Mouse (Mus musculus) intestine, embryonic 14.5 days (tissue): ENCODE measurements around the gene Ptprs. TPM values are rescaled to one million over a fixed set of nuclear protein-coding genes. Genes with fewer than 3 reads are reported as not detected.

Source experiments
- ATAC-seq: fragments of 200-750 bp; cut with Nextera tagmentation; replicated peaks from 2 replicates; pipeline ENCODE4 v1.8.0; 2017; ENCODE audit warnings: low read depth, moderate number of reproducible peaks, moderate TSS enrichment, moderate library complexity; ENCODE audit not compliant: low FRiP score, low TSS enrichment
- DNase-seq: peaks from one replicate; pipeline ENCODE4 v3.0.0-alpha.2; 2018; ENCODE audit warnings: low spot score
- H3K27ac ChIP-seq: fragments of 300-500 bp; sonication (generic); 2 replicates; pipeline ENCODE4 v1.5.1; 2014; ENCODE audit warnings: low read depth, mild to moderate bottlenecking, control low read depth
- H3K27me3 ChIP-seq: fragments of 300-500 bp; sonication (generic); replicated peaks from 2 replicates; pipeline ENCODE4 v1.6.1; 2014; ENCODE audit warnings: low read length, control low read depth; ENCODE audit not compliant: control insufficient read depth, insufficient read depth
- H3K36me3 ChIP-seq: fragments of 300-500 bp; sonication (generic); 2 replicates; pipeline ENCODE4 v1.6.1; 2014; ENCODE audit warnings: low read length, control low read depth; ENCODE audit not compliant: control insufficient read depth, insufficient read depth
- H3K4me1 ChIP-seq: fragments of 300-500 bp; sonication (generic); replicated peaks from 2 replicates; pipeline ENCODE4 v1.6.1; 2014; ENCODE audit warnings: low read length, control low read depth, mixed read lengths; ENCODE audit not compliant: control insufficient read depth, insufficient read depth
- H3K4me2 ChIP-seq: fragments of 300-500 bp; sonication (generic); 2 replicates; pipeline ENCODE4 v1.6.1; 2014; ENCODE audit warnings: low read length
- H3K4me3 ChIP-seq: fragments of 300-500 bp; sonication (generic); 2 replicates; pipeline ENCODE4 v1.5.1; 2014; ENCODE audit warnings: low read depth, low read length, control low read depth, mixed read lengths
- H3K9ac ChIP-seq: fragments of 300-500 bp; sonication (generic); 2 replicates; pipeline ENCODE4 v1.6.1; 2014; ENCODE audit warnings: mild to moderate bottlenecking, low read length
- H3K9me3 ChIP-seq: fragments of 300-500 bp; sonication (generic); 2 replicates; pipeline ENCODE4 v1.6.1; 2016; ENCODE audit warnings: low read length, control low read depth; ENCODE audit not compliant: control insufficient read depth
- WGBS: fragments of 180-500 bp; shearing (Covaris S2); extraction: QIAGEN DNeasy Blood & Tissue Kit; methylation state at CpG from one replicate; pipeline ENCODE4 v1.1.7; 2014; 5-methylcytosine and 5-hydroxymethylcytosine counted together
- polyA plus RNA-seq: library from polyadenylated mRNA; unstranded; fragments of >200 nt; fragmentation: Nextera tagmentation; extraction: Ambion mirVana; gene quantifications from 2 replicates; pipeline ENCODE4 v1.2.1, GENCODE M21; 2014

The Ptprs gene
- polyA plus RNA-seq, 1 experiment from 2014 or later, result 99.6 TPM

- H3K9ac ChIP-seq, result peak overlapping the region; percentile 67
- H3K4me3 ChIP-seq, result peak overlapping the region; percentile 57
- peaks cover 10% of the 10 kb centered on the region for H3K36me3 ChIP-seq
- ATAC-seq (peak; percentile 93), DNase-seq (peak; percentile 99)
- peaks cover 38% of the 10 kb centered on the region for H3K4me1 ChIP-seq
- H3K27ac ChIP-seq, result peak overlapping the region; percentile 86
- H3K9me3 ChIP-seq, result no peaks in the 10 kb centered on the region
- under 1% methylated on average over 77 of the region's 77 CpGs for WGBS
- H3K4me2 ChIP-seq, result peak overlapping the region; percentile 77
- H3K27me3 ChIP-seq, result no peaks in the 10 kb centered on the region
Observed at GRCm38 (mm10) chr17:56461771-56462743, 14.2 kb downstream of the Ptprs start.

DNA sequence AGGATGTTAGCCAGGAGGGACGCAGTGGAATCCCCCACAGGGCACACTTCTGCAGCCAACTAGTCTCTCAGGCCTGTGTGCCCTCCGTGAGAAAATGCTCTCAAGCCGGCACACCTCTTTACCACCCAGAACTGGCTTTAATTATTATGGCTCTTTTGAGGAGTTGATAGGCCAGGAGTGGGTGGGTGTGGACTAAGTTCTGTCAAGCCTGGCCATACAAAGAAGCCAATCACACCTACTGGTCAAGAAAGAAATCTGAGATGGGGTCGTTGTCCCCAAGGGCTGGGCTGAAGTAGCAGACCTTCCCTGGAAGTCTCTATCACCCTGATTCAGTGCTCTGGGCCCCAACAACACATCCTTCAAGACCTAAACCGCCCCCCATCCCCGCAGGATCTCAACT is 15.4 kb downstream of the Ptprs start:
- 13% methylated on average over 6 of the region's 6 CpGs for WGBS
- H3K4me3 ChIP-seq, result peak overlapping the region; percentile 57
- peak overlapping the region; percentile 67 for H3K9ac ChIP-seq
- no peak for DNase-seq
- peak overlapping the region; percentile 77 for H3K4me2 ChIP-seq
- H3K4me1 ChIP-seq, result peaks cover 33% of the 10 kb centered on the region
- ATAC-seq, result no peak
- H3K27ac ChIP-seq, result peak overlapping the region; percentile 86; the same call in 1 of the 2 replicates
- H3K36me3 ChIP-seq, result peaks cover 22% of the 10 kb centered on the region
- no peaks in the 10 kb centered on the region for H3K27me3 ChIP-seq
- no peaks in the 10 kb centered on the region for H3K9me3 ChIP-seq

GRCm38 (mm10) chr17:56457442-56457841 is 18.8 kb downstream of the Ptprs start:
- peaks cover 21% of the 10 kb centered on the region for H3K4me1 ChIP-seq
- no peak for ATAC-seq

DNA sequence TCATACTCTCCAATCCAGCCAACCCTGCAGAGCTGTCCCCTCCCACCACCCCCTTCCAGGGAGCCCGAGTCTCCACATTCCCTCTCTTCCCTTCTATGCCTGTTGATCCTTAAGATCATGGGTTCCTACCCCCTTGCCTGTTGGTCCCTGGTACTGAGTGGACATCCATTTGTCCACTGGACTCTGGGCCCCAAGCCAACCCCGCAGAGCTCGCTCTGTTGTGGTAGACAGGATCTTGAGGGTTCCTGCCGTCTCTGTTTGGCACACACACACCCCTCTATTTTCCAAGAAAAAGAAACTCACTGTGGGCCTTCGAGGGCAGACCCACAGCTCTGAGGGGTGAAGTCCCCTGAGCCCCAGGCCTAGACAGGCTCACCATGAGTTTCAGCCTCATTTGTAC is 19.9 kb downstream of the Ptprs start:
- Histone ChIP-seq H3K9ac (no peak overlapping the region), H3K4me3 (no peak overlapping the region), H3K9me3 (no peaks in the 10 kb centered on the region), H3K4me1 (peaks cover 21% of the 10 kb centered on the region), H3K36me3 (peaks cover 66% of the 10 kb centered on the region), H3K27ac (no peak overlapping the region), H3K4me2 (no peak overlapping the region), H3K27me3 (no peaks in the 10 kb centered on the region)
- ATAC-seq, result no peak
- DNase-seq, result no peak
- 88% methylated on average over 5 of the region's 5 CpGs for WGBS

More at GRCm38 (mm10) chr17:56457442-56457841, 18.8 kb downstream of the Ptprs start:
- Histone ChIP-seq H3K9me3 (no peaks in the 10 kb centered on the region), H3K27me3 (no peaks in the 10 kb centered on the region), H3K36me3 (peaks cover 55% of the 10 kb centered on the region), H3K4me3 (no peak overlapping the region), H3K4me2 (no peak overlapping the region), H3K9ac (no peak overlapping the region), H3K27ac (no peak overlapping the region)
- WGBS, result 86% methylated on average over 1 of the region's 1 CpGs
- no peak for DNase-seq

DNA sequence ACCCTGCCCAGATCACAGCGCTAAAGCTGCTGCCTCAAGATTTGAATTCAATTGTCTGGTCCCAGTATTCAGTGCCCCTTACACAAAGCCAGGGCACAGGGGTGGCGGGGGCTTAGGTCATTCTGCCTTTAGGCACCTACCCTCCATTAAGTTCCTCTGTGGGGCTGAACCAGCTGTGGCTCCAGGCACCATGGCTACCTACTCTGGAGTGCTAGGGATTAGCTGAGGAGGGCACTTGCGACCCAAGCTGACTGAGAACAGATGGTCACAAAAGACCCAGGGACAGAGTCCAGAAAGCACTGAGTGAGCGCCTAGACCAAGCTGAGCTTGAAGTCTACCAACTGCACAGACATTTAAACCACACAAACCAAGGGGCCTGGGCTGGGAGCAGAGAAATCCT is 22.6 kb downstream of the Ptprs start:
- Histone ChIP-seq H3K27me3 (no peaks in the 10 kb centered on the region), H3K4me3 (no peak overlapping the region), H3K9me3 (no peaks in the 10 kb centered on the region), H3K4me1 (no peaks in the 10 kb centered on the region), H3K36me3 (peaks cover 93% of the 10 kb centered on the region), H3K9ac (no peak overlapping the region), H3K27ac (no peak overlapping the region), H3K4me2 (no peak overlapping the region)
- ATAC-seq (no peak), DNase-seq (no peak)
- WGBS, result 83% methylated on average over 4 of the region's 4 CpGs

- no peak for ATAC-seq
- WGBS, result 85% methylated on average over 4 of the region's 4 CpGs
Observed at GRCm38 (mm10) chr17:56453251-56453650, 23.0 kb downstream of the Ptprs start.

DNA sequence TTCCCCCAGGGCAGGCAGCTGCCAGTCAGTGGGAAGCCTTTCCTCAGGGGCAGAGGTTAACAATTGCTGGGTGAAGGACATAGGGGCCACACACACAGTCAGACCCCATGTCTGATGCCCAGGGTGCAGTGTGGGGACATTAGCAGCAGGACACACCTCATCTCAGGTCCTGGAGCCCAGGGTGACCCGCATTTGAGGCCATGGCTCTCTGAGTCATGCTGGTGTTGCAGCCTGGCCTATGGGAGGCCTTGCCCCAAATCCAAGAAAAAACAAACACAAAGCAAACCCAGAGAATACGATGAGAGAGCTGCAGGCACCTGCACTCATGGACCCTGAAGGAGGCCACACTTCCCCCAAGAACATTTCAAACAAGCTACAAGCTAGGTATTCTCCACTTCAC is 28.6 kb downstream of the Ptprs start:
- DNase-seq, result no peak
- WGBS, result 86% methylated on average over 2 of the region's 2 CpGs
- Histone ChIP-seq H3K4me2 (no peak overlapping the region), H3K27me3 (no peaks in the 10 kb centered on the region), H3K36me3 (peaks cover 88% of the 10 kb centered on the region), H3K9ac (no peak overlapping the region), H3K9me3 (no peaks in the 10 kb centered on the region), H3K27ac (no peak overlapping the region), H3K4me1 (no peaks in the 10 kb centered on the region), H3K4me3 (no peak overlapping the region)
- ATAC-seq, result no peak

More at GRCm38 (mm10) chr17:56453251-56453650, 23.0 kb downstream of the Ptprs start:
- no peak overlapping the region for H3K27ac ChIP-seq
- no peaks in the 10 kb centered on the region for H3K4me1 ChIP-seq
- no peaks in the 10 kb centered on the region for H3K9me3 ChIP-seq
- H3K4me2 ChIP-seq, result no peak overlapping the region
- H3K27me3 ChIP-seq, result no peaks in the 10 kb centered on the region
- no peak overlapping the region for H3K9ac ChIP-seq
- DNase-seq, result no peak
- H3K4me3 ChIP-seq, result no peak overlapping the region
- peaks cover 97% of the 10 kb centered on the region for H3K36me3 ChIP-seq

GRCm38 (mm10) chr17:56445397-56445796 is 30.9 kb downstream of the Ptprs start:
- H3K27ac ChIP-seq, result no peak overlapping the region
- no peak overlapping the region for H3K9ac ChIP-seq
- DNase-seq (no peak), ATAC-seq (no peak)
- 75% methylated on average over 14 of the region's 14 CpGs for WGBS
- H3K4me3 ChIP-seq, result no peak overlapping the region
- H3K4me2 ChIP-seq, result no peak overlapping the region
- no peaks in the 10 kb centered on the region for H3K4me1 ChIP-seq
- peaks cover 86% of the 10 kb centered on the region for H3K36me3 ChIP-seq
- H3K27me3 ChIP-seq, result no peaks in the 10 kb centered on the region
- no peaks in the 10 kb centered on the region for H3K9me3 ChIP-seq
